Mouse (Mus musculus): ENCODE data around the gene Mecom.
"Not testable (repeated sequence)": the region's sequence is repeated elsewhere in the genome, so short reads cannot be mapped to it uniquely, and the experiment has no call there.

The Mecom gene

GRCm38 (mm10) chr3:30452511-30452910 lies 95.3 kb downstream of the Mecom start:
- intact Hi-C loops (cut with DNase I), result no loop called here

- intact Hi-C loops (cut with DNase I), result no loop called here
These were observed 97.4 kb downstream of the Mecom start for GRCm38 (mm10) chr3:30450206-30450965.

GRCm38 (mm10) chr3:30448624-30449023 lies 99.2 kb downstream of the Mecom start:
- intact Hi-C loops (cut with DNase I), result no loop called here

GRCm38 (mm10) chr3:30445970-30446442 lies 101.8 kb downstream of the Mecom start:
- intact Hi-C loops (cut with DNase I), result no loop called here

- intact Hi-C loops (cut with DNase I), result no loop called here
These were observed 102.4 kb downstream of the Mecom start for GRCm38 (mm10) chr3:30445247-30445969.

- intact Hi-C loops (cut with DNase I), result no loop called here
These were observed 106.2 kb downstream of the Mecom start for GRCm38 (mm10) chr3:30441646-30442045.

GRCm38 (mm10) chr3:30438007-30438406 lies 109.8 kb downstream of the Mecom start:
- intact Hi-C loops (cut with DNase I), result no loop called here

- intact Hi-C loops (cut with DNase I), result no loop called here
These were observed 111.2 kb downstream of the Mecom start for GRCm38 (mm10) chr3:30436561-30436960.

GRCm38 (mm10) chr3:30436131-30436530 lies 111.7 kb downstream of the Mecom start:
- intact Hi-C loops (cut with DNase I), result no loop called here

- intact Hi-C loops (cut with DNase I), result no loop called here
These were observed 118.9 kb downstream of the Mecom start for GRCm38 (mm10) chr3:30428877-30429276.

GRCm38 (mm10) chr3:30424036-30424435 lies 123.8 kb downstream of the Mecom start:
- intact Hi-C loops (cut with DNase I), result no loop called here

- intact Hi-C loops (cut with DNase I), result not testable (repeated sequence)
These were observed 125.9 kb downstream of the Mecom start for GRCm38 (mm10) chr3:30421948-30422347.

GRCm38 (mm10) chr3:30420899-30421298 lies 126.9 kb downstream of the Mecom start:
- intact Hi-C loops (cut with DNase I), result no loop called here

- intact Hi-C loops (cut with DNase I), result no loop called here
These were observed 133.6 kb downstream of the Mecom start for GRCm38 (mm10) chr3:30414173-30414572.

GRCm38 (mm10) chr3:30410778-30411177 lies 137.0 kb downstream of the Mecom start:
- intact Hi-C loops (cut with DNase I), result no loop called here

- intact Hi-C loops (cut with DNase I), result no loop called here
These were observed 143.0 kb downstream of the Mecom start for GRCm38 (mm10) chr3:30404821-30405220.

- intact Hi-C loops (cut with DNase I), result no loop called here
These were observed 148.9 kb downstream of the Mecom start for GRCm38 (mm10) chr3:30398911-30399310.

- intact Hi-C loops (cut with DNase I), result no loop called here
These were observed 152.9 kb downstream of the Mecom start for GRCm38 (mm10) chr3:30394911-30395310.

- intact Hi-C loops (cut with DNase I), result no loop called here
These were observed 155.1 kb downstream of the Mecom start for GRCm38 (mm10) chr3:30392662-30393061.

GRCm38 (mm10) chr3:30392218-30392617 lies 155.6 kb downstream of the Mecom start:
- intact Hi-C loops (cut with DNase I), result no loop called here

- intact Hi-C loops (cut with DNase I), result no loop called here
These were observed 157.5 kb downstream of the Mecom start for GRCm38 (mm10) chr3:30390346-30390745.

GRCm38 (mm10) chr3:30380273-30380672 lies 167.5 kb downstream of the Mecom start:
- intact Hi-C loops (cut with DNase I), result no loop called here

- intact Hi-C loops (cut with DNase I), result no loop called here
These were observed 168.5 kb downstream of the Mecom start for GRCm38 (mm10) chr3:30379301-30379700.

Data from adrenal gland (tissue).